Comparison of ENCODE assay signal across 8 mouse cellular contexts in genomic region chr4:149697506-149698196, GRCm38 (mm10). TPM values are rescaled to one million over a fixed set of nuclear protein-coding genes. Genes with fewer than 3 reads are reported as not detected.
DNase-seq lines count a peak whose midpoint lies in the region; ATAC-seq and TF ChIP-seq lines count a peak whose summit lies in the region.

No protein-coding gene starts in this region.

- H3K9ac ChIP-seq in intestine, postnatal 0 days (ENCODE audit: low read depth, low read length) = no peak overlapping the region
- peak overlapping the region; percentile 70 for H3K9ac ChIP-seq in stomach, embryonic 16.5 days (ENCODE audit: low read length)

- peak; percentile 21 for ATAC-seq in intestine, postnatal 0 days
- no peak for ATAC-seq in stomach, embryonic 16.5 days (ENCODE audit: insufficient read depth, low FRiP score)

- peak; percentile 31 for DNase-seq in ovary, postnatal 36 days (ENCODE audit: low spot score)
- no peak for DNase-seq in ovary, postnatal 14 days (ENCODE audit: low spot score)
- no peak for DNase-seq in left cerebral cortex, adult 9 months (ENCODE audit: low spot score in 2 of 2)
- DNase-seq in testis, postnatal 10 days (ENCODE audit: low spot score) = no peak

- peak overlapping the region; percentile 89 for H3K4me2 ChIP-seq in intestine, postnatal 0 days (replicated peaks; ENCODE audit: low read depth)
- peak overlapping the region; percentile 87 for H3K4me2 ChIP-seq in stomach, embryonic 16.5 days (ENCODE audit: low read depth, low read length)

- peak overlapping the region; percentile 42; the same call in 1 of the 2 replicates for H3K27ac ChIP-seq in intestine, postnatal 0 days (ENCODE audit: low read depth, low read length)
- no peak overlapping the region for H3K27ac ChIP-seq in stomach, embryonic 16.5 days (ENCODE audit: low read length)

- peak overlapping the region; percentile 67 for H3K4me3 ChIP-seq in erythroblast, embryonic 14.5 days (replicated peaks)
- peak overlapping the region; percentile 54 for H3K4me3 ChIP-seq in intestine, postnatal 0 days (ENCODE audit: low read depth, low read length)
- peak overlapping the region; percentile 97 for H3K4me3 ChIP-seq in megakaryocyte, embryonic 14.5 days (replicated peaks)
- peak overlapping the region; percentile 51 for H3K4me3 ChIP-seq in stomach, embryonic 16.5 days (replicated peaks; ENCODE audit: low read length)

- no peak for TF ChIP-seq CTCF in intestine, postnatal 0 days (IDR thresholded peaks at IDR 0.05; ENCODE audit: low read depth)

- H3K9me3 ChIP-seq in erythroblast, embryonic 14.5 days (ENCODE audit: control insufficient read depth, low read length) = no peaks in the 10 kb centered on the region
- no peaks in the 10 kb centered on the region for H3K9me3 ChIP-seq in intestine, postnatal 0 days (ENCODE audit: control insufficient read depth)
- no peaks in the 10 kb centered on the region for H3K9me3 ChIP-seq in megakaryocyte, embryonic 14.5 days
- H3K9me3 ChIP-seq in stomach, embryonic 16.5 days (replicated peaks; ENCODE audit: control insufficient read depth, low read length) = no peaks in the 10 kb centered on the region

- peaks cover 9% of the 10 kb centered on the region for H3K27me3 ChIP-seq in erythroblast, embryonic 14.5 days (ENCODE audit: control insufficient read depth)
- no peaks in the 10 kb centered on the region for H3K27me3 ChIP-seq in intestine, postnatal 0 days (replicated peaks; ENCODE audit: control insufficient read depth, insufficient read depth, low read length)
- no peaks in the 10 kb centered on the region for H3K27me3 ChIP-seq in megakaryocyte, embryonic 14.5 days (replicated peaks)
- no peaks in the 10 kb centered on the region; the same call in 1 of the 2 replicates for H3K27me3 ChIP-seq in stomach, embryonic 16.5 days (ENCODE audit: control insufficient read depth, insufficient read depth, low read length)

- H3K36me3 ChIP-seq in erythroblast, embryonic 14.5 days (ENCODE audit: control insufficient read depth) = no peaks in the 10 kb centered on the region
- H3K36me3 ChIP-seq in intestine, postnatal 0 days (ENCODE audit: control insufficient read depth, insufficient read depth) = no peaks in the 10 kb centered on the region
- H3K36me3 ChIP-seq in megakaryocyte, embryonic 14.5 days (replicated peaks; ENCODE audit: low read length) = peaks cover 11% of the 10 kb centered on the region
- no peaks in the 10 kb centered on the region for H3K36me3 ChIP-seq in stomach, embryonic 16.5 days (ENCODE audit: control insufficient read depth, insufficient read depth, low read length)

- WGBS in intestine, postnatal 0 days = 29% methylated on average over 15 of the region's 15 CpGs
- 27% methylated on average over 15 of the region's 15 CpGs for WGBS in stomach, embryonic 16.5 days

- H3K4me1 ChIP-seq in erythroblast, embryonic 14.5 days (ENCODE audit: control insufficient read depth) = peaks cover 29% of the 10 kb centered on the region
- H3K4me1 ChIP-seq in intestine, postnatal 0 days (replicated peaks; ENCODE audit: control insufficient read depth, insufficient read depth, low read length) = no peaks in the 10 kb centered on the region
- peaks cover 92% of the 10 kb centered on the region for H3K4me1 ChIP-seq in megakaryocyte, embryonic 14.5 days
- H3K4me1 ChIP-seq in stomach, embryonic 16.5 days (ENCODE audit: control insufficient read depth, insufficient read depth, low read length) = no peaks in the 10 kb centered on the region

RNA-seq across cellular contexts. Expression of gene Pik3cd, which starts 4.7 kb away (rescaled TPM):
- 0.13 and 0.31 TPM in 2 replicates for polyA plus RNA-seq in erythroblast, embryonic 14.5 days (2012)
- 2.5 TPM in 2 replicates for polyA plus RNA-seq in intestine, postnatal 0 days (2015; fragmentation: Nextera tagmentation; extraction: Ambion mirVana)
- polyA plus RNA-seq in megakaryocyte, embryonic 14.5 days (2012; ENCODE audit: insufficient read depth, low replicate concordance) = 40.4 and 46.2 TPM in 2 replicates
- polyA plus RNA-seq in stomach, embryonic 16.5 days (2015; fragmentation: Nextera tagmentation; extraction: Ambion mirVana) = 5.1 and 5.5 TPM in 2 replicates

RNA-seq across cellular contexts. Expression of gene Tmem201, which starts 40.2 kb away (rescaled TPM):
- 1.4 and 1.5 TPM in 2 replicates for polyA plus RNA-seq in erythroblast, embryonic 14.5 days (2012)
- 8.7 and 9.6 TPM in 2 replicates for polyA plus RNA-seq in intestine, postnatal 0 days (2015; fragmentation: Nextera tagmentation; extraction: Ambion mirVana)
- 21.7 and 25.3 TPM in 2 replicates for polyA plus RNA-seq in megakaryocyte, embryonic 14.5 days (2012; ENCODE audit: insufficient read depth, low replicate concordance)
- polyA plus RNA-seq in stomach, embryonic 16.5 days (2015; fragmentation: Nextera tagmentation; extraction: Ambion mirVana) = 19.7 and 20.1 TPM in 2 replicates
